Mouse (Mus musculus): ENCODE results near the gene Cnih2.

The Cnih2 gene

GRCm38 (mm10) chr19:5098363-5099143 lies at the start of gene Cnih2:
TSS of gene Cnih2 (minus strand) at chr19:5098521.
- no peak for ATAC-seq (ENCODE audit: insufficient number of reproducible peaks, low FRiP score, low TSS enrichment)

- no peak; the same call in 1 of the 2 replicates for ATAC-seq (ENCODE audit: insufficient number of reproducible peaks, low FRiP score, low TSS enrichment)
These were observed 41.3 kb upstream of the Cnih2 start for GRCm38 (mm10) chr19:5139640-5140039.

- no peak for ATAC-seq (ENCODE audit: insufficient number of reproducible peaks, low FRiP score, low TSS enrichment)
These were observed 32.9 kb upstream of the Cnih2 start for GRCm38 (mm10) chr19:5131237-5131636.

GRCm38 (mm10) chr19:5129770-5130169 lies 31.4 kb upstream of the Cnih2 start:
- no peak for ATAC-seq (ENCODE audit: insufficient number of reproducible peaks, low FRiP score, low TSS enrichment)

- ATAC-seq (ENCODE audit: insufficient number of reproducible peaks, low FRiP score, low TSS enrichment): no peak; the same call in 1 of the 2 replicates
These were observed 25.8 kb upstream of the Cnih2 start for GRCm38 (mm10) chr19:5124055-5124614.

GRCm38 (mm10) chr19:5123241-5123640 lies 24.9 kb upstream of the Cnih2 start:
- no peak for ATAC-seq (ENCODE audit: insufficient number of reproducible peaks, low FRiP score, low TSS enrichment)

- ATAC-seq (ENCODE audit: insufficient number of reproducible peaks, low FRiP score, low TSS enrichment): no peak
These were observed 24.2 kb upstream of the Cnih2 start for GRCm38 (mm10) chr19:5122492-5122891.

- ATAC-seq (ENCODE audit: insufficient number of reproducible peaks, low FRiP score, low TSS enrichment): no peak
These were observed 20.0 kb upstream of the Cnih2 start, which contains the start of gene Klc2 for GRCm38 (mm10) chr19:5118384-5118698. TSS of gene Klc2 (minus strand) at chr19:5118560.

- peak; percentile 86 for ATAC-seq (ENCODE audit: insufficient number of reproducible peaks, low FRiP score, low TSS enrichment)
These were observed 19.4 kb upstream of the Cnih2 start for GRCm38 (mm10) chr19:5117494-5118383.

GRCm38 (mm10) chr19:5113783-5114182 lies 15.5 kb upstream of the Cnih2 start:
- ATAC-seq (ENCODE audit: insufficient number of reproducible peaks, low FRiP score, low TSS enrichment): no peak

GRCm38 (mm10) chr19:5109659-5110453 lies 11.5 kb upstream of the Cnih2 start:
- ATAC-seq (ENCODE audit: insufficient number of reproducible peaks, low FRiP score, low TSS enrichment): no peak

GRCm38 (mm10) chr19:5108702-5109101 lies 10.4 kb upstream of the Cnih2 start:
- no peak for ATAC-seq (ENCODE audit: insufficient number of reproducible peaks, low FRiP score, low TSS enrichment)

- ATAC-seq (ENCODE audit: insufficient number of reproducible peaks, low FRiP score, low TSS enrichment): no peak
These were observed 9.9 kb upstream of the Cnih2 start for GRCm38 (mm10) chr19:5108271-5108575.

GRCm38 (mm10) chr19:5107556-5108270 lies 9.4 kb upstream of the Cnih2 start:
- ATAC-seq (ENCODE audit: insufficient number of reproducible peaks, low FRiP score, low TSS enrichment): no peak

GRCm38 (mm10) chr19:5106731-5107191 lies 8.4 kb upstream of the Cnih2 start, which contains the start of gene Rab1b:
TSS of gene Rab1b (minus strand) at chr19:5107072.
- peak; percentile 85 for ATAC-seq (ENCODE audit: insufficient number of reproducible peaks, low FRiP score, low TSS enrichment)

GRCm38 (mm10) chr19:5106074-5106473 lies 7.8 kb upstream of the Cnih2 start:
- ATAC-seq (ENCODE audit: insufficient number of reproducible peaks, low FRiP score, low TSS enrichment): no peak

- no peak for ATAC-seq (ENCODE audit: insufficient number of reproducible peaks, low FRiP score, low TSS enrichment)
These were observed 579 bp downstream of the Cnih2 start for GRCm38 (mm10) chr19:5097521-5098362.

- no peak for ATAC-seq (ENCODE audit: insufficient number of reproducible peaks, low FRiP score, low TSS enrichment)
These were observed 2.3 kb downstream of the Cnih2 start for GRCm38 (mm10) chr19:5095887-5096474.

Data from cerebellum, adult (tissue).